Mouse (Mus musculus) lung, postnatal 0 days (tissue): ENCODE measurements at regions not wholly inside any gene's neighbourhood (a gene's known extent, or its start where the extent isn't known, plus 50 kb on each side); places are given as distances from the start of the nearest gene placed in this dataset.

Experiments
- CTCF ChIP-seq: IDR thresholded peaks from 2 replicates; pipeline ENCODE4 v1.5.1; 2016; ENCODE audit warnings: antibody characterized with exemption, mild to moderate bottlenecking
- EP300 ChIP-seq: IDR thresholded peaks from 2 replicates; pipeline ENCODE4 v1.6.1; 2016; ENCODE audit warnings: antibody characterized with exemption, mild to moderate bottlenecking, control low read depth

- TF ChIP-seq CTCF = no peak
- TF ChIP-seq EP300 = no peak
Measured at GRCm38 (mm10) chr14:25174402-25174801, 284.6 kb upstream of the Zmiz1 start.
